Mouse (Mus musculus): Measurements from ENCODE around the gene Hecw2.

- TF ChIP-seq CTCF (IDR thresholded peaks at IDR 0.05; ENCODE audit: borderline replicate concordance, insufficient read depth, low read depth, low read length) (no peak), POLR2A (IDR thresholded peaks at IDR 0.05; ENCODE audit: borderline replicate concordance, insufficient read depth, low read length) (no peak)
Observed at GRCm38 (mm10) chr1:54009418-54010064, 185.4 kb downstream of the Hecw2 start.
